Mouse (Mus musculus) neutrophil, adult 59 days (primary cell): Measurements from ENCODE around the gene Epc2. TPM values are rescaled to one million over a fixed set of nuclear protein-coding genes. Genes with fewer than 3 reads are reported as not detected.

Experiments used
- total RNA-seq, 2 experiments: library from RNA; stranded (reverse); gene quantifications; 1 replicate in 1 of 2; 2 replicates in 1 of 2; pipeline ENCODE4 v1.2.4; 2023

Epc2 gene
- 10 to 100 TPM; 32.1 to 32.6 TPM for total RNA-seq

DNA sequence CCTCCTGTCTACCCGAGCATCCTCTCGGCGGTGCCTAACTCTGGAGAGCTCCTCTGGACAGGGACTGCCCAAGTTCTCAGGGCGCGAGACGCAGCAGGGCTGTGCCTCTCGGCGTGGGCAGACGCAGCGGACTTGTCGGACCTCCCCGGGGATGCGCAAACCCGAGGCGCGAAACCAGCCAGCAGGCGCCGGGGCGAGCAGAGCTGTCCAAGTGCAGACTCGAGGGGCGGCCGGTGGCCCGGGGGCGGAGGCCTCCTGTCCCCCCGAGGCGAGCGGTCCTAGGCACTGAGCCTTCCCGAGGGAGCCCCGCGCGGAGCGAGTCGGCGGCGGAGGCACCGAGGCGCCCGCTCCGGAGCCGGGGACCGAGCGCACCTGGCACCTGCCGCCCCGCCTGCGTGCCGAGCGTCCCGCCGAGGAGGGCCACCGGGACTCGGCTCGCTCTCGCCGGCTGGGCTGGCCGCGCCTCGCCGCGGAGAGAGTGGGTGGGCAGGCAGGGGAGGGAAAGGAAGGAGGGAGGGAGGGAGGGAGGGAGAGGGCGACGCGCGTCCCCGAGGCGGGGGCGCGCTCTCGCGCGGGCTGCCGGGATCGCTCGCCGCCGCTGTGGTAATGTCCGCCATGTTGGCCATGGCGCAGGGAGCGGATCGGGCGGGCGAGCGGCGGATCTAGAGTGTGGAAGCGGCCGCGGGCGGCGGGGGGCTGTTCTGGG, at the start of gene Epc2:
Gene Epc2 (plus strand): TSS at position 556 of the 706 bp plus-strand sequence.

Other genes with a start within 250 kb of the Epc2 start
- gene Kif5c, start 167.8 kb downstream of the Epc2 start, total RNA-seq = under 1 TPM in 1 of 2 experiments, not detected in 1; 0.80 TPM